Mouse (Mus musculus) CH12.LX (cell line): ENCODE results near the gene Uvrag.

Experiments used
- CTCF ChIP-seq, 2 experiments: IDR thresholded peaks in 1 of 2; conservative IDR thresholded peaks in 1 of 2; 2 replicates each; pipeline ENCODE4 v1.5.1; 2011 to 2012; ENCODE audit warnings: low read depth in 2 of 2, low read length in 2 of 2, improper control_type of control experiment in 1 of 2, inconsistent platforms in 1 of 2, mild to moderate bottlenecking in 1 of 2, moderate library complexity in 1 of 2
- MXI1 ChIP-seq: IDR thresholded peaks from 2 replicates; pipeline ENCODE4 v1.6.1; 2011; ENCODE audit warnings: mild to moderate bottlenecking, low read depth, low read length, improper control_type of control experiment
- PAX5 ChIP-seq: IDR thresholded peaks from 2 replicates; pipeline ENCODE4 v1.6.1; 2012; ENCODE audit warnings: low read length, inconsistent platforms, mixed read lengths

GRCm38 (mm10) chr7:99152756-99153155, 11.8 kb upstream of the Uvrag start:
- TF ChIP-seq MXI1, result no peak
- TF ChIP-seq PAX5, result no peak
- TF ChIP-seq CTCF (conservative IDR thresholded peaks at IDR 0.05 in 1 of 2, IDR thresholded peaks at IDR 0.05 in 1 of 2; ENCODE audit: low read depth in 2 of 2, low read length in 2 of 2), result no peak
